Mouse (Mus musculus) heart, adult 2 months (tissue): ENCODE data around the gene Ednrb. TPM values are rescaled to one million over a fixed set of nuclear protein-coding genes. Genes with fewer than 3 reads are reported as not detected.

ENCODE experiments used
- DNase-seq, 2 experiments: peaks; one replicate each; pipeline ENCODE4 v3.0.0; 2021
- H3K27ac ChIP-seq: fragments of 200-600 bp; 2 replicates; pipeline ENCODE4 v1.8.1; 2022
- H3K27me3 ChIP-seq: fragments of 200-500 bp; 2 replicates; pipeline ENCODE4 v1.6.1; 2012; ENCODE audit warnings: mild to moderate bottlenecking, low read length, inconsistent platforms, mixed read lengths; ENCODE audit not compliant: control insufficient read depth, insufficient read depth
- H3K36me3 ChIP-seq: fragments of 200-500 bp; 2 replicates; pipeline ENCODE4 v1.6.1; 2012; ENCODE audit warnings: low read length, inconsistent platforms; ENCODE audit not compliant: control insufficient read depth, insufficient read depth
- H3K4me1 ChIP-seq: fragments of 200-500 bp; 2 replicates; pipeline ENCODE4 v1.6.1; 2011; ENCODE audit warnings: low read length; ENCODE audit not compliant: control insufficient read depth, insufficient read depth
- H3K4me3 ChIP-seq: fragments of 200-600 bp; 2 replicates; pipeline ENCODE4 v1.8.1; 2022
- H3K79me2 ChIP-seq: fragments of 200-500 bp; replicated peaks from 2 replicates; pipeline ENCODE4 v1.6.1; 2012; ENCODE audit warnings: mild to moderate bottlenecking, inconsistent platforms, low read length, moderate library complexity, mixed read lengths; ENCODE audit not compliant: control insufficient read depth, insufficient read depth
- H3K9ac ChIP-seq: fragments of 200-500 bp; 2 replicates; pipeline ENCODE4 v1.6.1; 2012; ENCODE audit warnings: low read depth, mild to moderate bottlenecking, control low read depth, inconsistent platforms, low read length, mixed read lengths
- CTCF ChIP-seq: fragments of 200-600 bp; IDR thresholded peaks from 2 replicates; pipeline ENCODE4 v1.8.1; 2022; ENCODE audit warnings: antibody characterized with exemption, mild to moderate bottlenecking, moderate library complexity
- EP300 ChIP-seq: fragments of 200-500 bp; IDR thresholded peaks from 2 replicates; pipeline ENCODE4 v1.6.1; 2011; ENCODE audit warnings: low read depth, low read length, control low read depth; ENCODE audit not compliant: insufficient read depth
- POLR2A ChIP-seq: fragments of 200-500 bp; IDR thresholded peaks from 2 replicates; pipeline ENCODE4 v1.6.1; 2011; ENCODE audit warnings: mild to moderate bottlenecking, low read depth, low read length, control low read depth; ENCODE audit not compliant: insufficient read depth
- WGBS: fragments of 180-500 bp; shearing (Covaris S2); methylation state at CpG from one replicate; pipeline ENCODE4 v1.1.7; 2018; 5-methylcytosine and 5-hydroxymethylcytosine counted together
- intact Hi-C: fragments of 180-260 bp; cut with DNase I; formaldehyde crosslinking; loops from one replicate; pipeline ENCODE4 v1.15.1; 2025
- long read RNA-seq: library from polyadenylated mRNA; stranded (forward); transcript quantifications from one replicate; pipeline ENCODE4 v2.0.0, GENCODE M21; 2021
- polyA plus RNA-seq: library from polyadenylated mRNA; depleted of rRNA; stranded (reverse); fragments of >200 nt; gene quantifications from 2 replicates; pipeline ENCODE4 v1.2.3, GENCODE M21; 2012; rRNA removed
- total RNA-seq, 2 experiments: library from RNA; stranded (reverse); gene quantifications; 2 replicates each; pipeline ENCODE4 v1.2.3; 2021

Gene Ednrb
- 10 to 100 TPM; 16.3 to 18.6 TPM for total RNA-seq
- polyA plus RNA-seq, result 8.0 and 9.2 TPM in 2 replicates
- long read RNA-seq, full-length matches to known transcripts, result 12 of 13 reads
- long read RNA-seq, partial matches to known transcripts, result 0 of 13 reads
- long read RNA-seq, other reads (novel, unspliced or antisense), result 1 of 13 reads

GRCm38 (mm10) chr14:103844011-103844549, at the start of gene Ednrb:
TSS of gene Ednrb (minus strand) at chr14:103844402.
- Histone ChIP-seq H3K9ac (peak within 1 kb of the TSS; percentile 50), H3K27ac (peak within 1 kb of the TSS; percentile 92), H3K27me3 (no peaks in the 10 kb centered on the region), H3K4me3 (peak within 1 kb of the TSS; percentile 67), H3K79me2 (no peaks in the 10 kb centered on the region), H3K4me1 (peaks cover 2% of the 10 kb centered on the region), H3K36me3 (peaks cover 3% of the 10 kb centered on the region)
- WGBS, result 2% methylated on average over 24 of the region's 24 CpGs
- TF ChIP-seq CTCF (peak; percentile 53), EP300 (no peak), POLR2A (no peak; the same call in 1 of the 2 replicates)
- DNase-seq, result peak; percentile 53 to 59
- intact Hi-C loops, result loop anchor here (5.0 to 10.0 kb wide), 3 partner anchors 57 to 183 kb away; no protein-coding TSS in a partner anchor

- H3K4me3 ChIP-seq, result no peak overlapping the region
- H3K4me1 ChIP-seq, result no peaks in the 10 kb centered on the region; the same call in 1 of the 2 replicates
- H3K36me3 ChIP-seq, result no peaks in the 10 kb centered on the region
- H3K27me3 ChIP-seq, result no peaks in the 10 kb centered on the region
- no peak overlapping the region for H3K27ac ChIP-seq
- 55% methylated on average over 8 of the region's 8 CpGs for WGBS
- no peak for DNase-seq
- no peak overlapping the region for H3K9ac ChIP-seq
- H3K79me2 ChIP-seq, result no peaks in the 10 kb centered on the region
- TF ChIP-seq EP300 (no peak), CTCF (no peak)
- intact Hi-C loops, result no loop called here
Measured at GRCm38 (mm10) chr14:103892411-103892938, 48.3 kb upstream of the Ednrb start.

- H3K4me3 ChIP-seq, result no peak overlapping the region
- no peak for DNase-seq
- H3K27ac ChIP-seq, result no peak overlapping the region
- no peak overlapping the region for H3K9ac ChIP-seq
- H3K36me3 ChIP-seq, result 0 out of 2 replicates have a peak, but pooled peaks cover under 1% of the 10 kb centered on the region
- 64% methylated on average over 4 of the region's 4 CpGs for WGBS
- TF ChIP-seq EP300 (no peak), POLR2A (no peak), CTCF (no peak)
- intact Hi-C loops, result no loop called here
- H3K79me2 ChIP-seq, result no peaks in the 10 kb centered on the region
- no peaks in the 10 kb centered on the region; the same call in 1 of the 2 replicates for H3K4me1 ChIP-seq
- H3K27me3 ChIP-seq, result no peaks in the 10 kb centered on the region
Measured at GRCm38 (mm10) chr14:103890761-103891160, 46.6 kb upstream of the Ednrb start.

GRCm38 (mm10) chr14:103884892-103885575, 40.8 kb upstream of the Ednrb start:
- Histone ChIP-seq H3K27me3 (no peaks in the 10 kb centered on the region), H3K4me1 (peaks cover 1% of the 10 kb centered on the region), H3K27ac (peak overlapping the region; percentile 55), H3K4me3 (no peak overlapping the region), H3K36me3 (peaks cover 2% of the 10 kb centered on the region; the same call in 1 of the 2 replicates), H3K9ac (no peak overlapping the region), H3K79me2 (no peaks in the 10 kb centered on the region)
- WGBS, result 21% methylated on average over 7 of the region's 7 CpGs
- no peak for DNase-seq
- intact Hi-C loops, result loop anchor here (10.0 kb wide), 1 partner anchor 70 kb away; no protein-coding TSS in a partner anchor
- TF ChIP-seq POLR2A (0 out of 2 replicates have a peak, but pooled peaks have one; percentile 28), EP300 (no peak)

- 93% methylated on average over 3 of the region's 3 CpGs for WGBS
Measured at GRCm38 (mm10) chr14:103882943-103883342, 38.7 kb upstream of the Ednrb start.

More at GRCm38 (mm10) chr14:103882943-103883342, 38.7 kb upstream of the Ednrb start:
- Histone ChIP-seq H3K79me2 (no peaks in the 10 kb centered on the region), H3K9ac (no peak overlapping the region), H3K27me3 (no peaks in the 10 kb centered on the region), H3K4me1 (peaks cover 1% of the 10 kb centered on the region), H3K4me3 (no peak overlapping the region), H3K27ac (no peak overlapping the region), H3K36me3 (peaks cover 2% of the 10 kb centered on the region; the same call in 1 of the 2 replicates)
- no peak for TF ChIP-seq EP300
- no peak for TF ChIP-seq POLR2A
- no peak for TF ChIP-seq CTCF
- DNase-seq, result no peak
- intact Hi-C loops, result loop anchor here (10.0 kb wide), 1 partner anchor 72 kb away; no protein-coding TSS in a partner anchor
